Mouse (Mus musculus) MN1 (cell line): ENCODE data around the gene Clip1.
A peak's percentile ranks its signal among the peaks of the same experiment; 100 is the strongest.

ENCODE experiments used
- DNase-seq: peaks from one replicate; pipeline ENCODE4 v3.0.0-alpha.2; 2016; ENCODE audit warnings: low spot score

Gene Clip1

DNA sequence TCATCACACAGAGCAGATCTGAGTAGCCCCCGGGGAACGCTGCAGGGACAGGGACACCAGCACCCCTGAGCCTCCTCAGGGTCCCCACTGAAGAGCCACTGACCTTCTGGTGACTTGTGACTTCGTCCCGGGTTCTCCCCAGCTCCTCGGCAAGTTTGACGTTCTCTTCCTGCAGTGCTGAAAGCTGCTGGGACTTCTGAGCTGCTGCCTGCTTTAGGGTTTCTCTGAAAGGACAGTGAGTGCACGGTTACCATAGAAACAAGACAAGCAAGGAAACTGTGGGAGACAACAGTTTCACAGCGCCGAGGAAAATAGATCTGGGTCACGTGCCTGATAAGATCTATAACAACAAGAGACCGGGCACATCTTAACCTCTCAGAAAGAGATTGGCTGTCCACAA lies 80.9 kb downstream of the Clip1 start:
- DNase-seq: peak; percentile 59

DNA sequence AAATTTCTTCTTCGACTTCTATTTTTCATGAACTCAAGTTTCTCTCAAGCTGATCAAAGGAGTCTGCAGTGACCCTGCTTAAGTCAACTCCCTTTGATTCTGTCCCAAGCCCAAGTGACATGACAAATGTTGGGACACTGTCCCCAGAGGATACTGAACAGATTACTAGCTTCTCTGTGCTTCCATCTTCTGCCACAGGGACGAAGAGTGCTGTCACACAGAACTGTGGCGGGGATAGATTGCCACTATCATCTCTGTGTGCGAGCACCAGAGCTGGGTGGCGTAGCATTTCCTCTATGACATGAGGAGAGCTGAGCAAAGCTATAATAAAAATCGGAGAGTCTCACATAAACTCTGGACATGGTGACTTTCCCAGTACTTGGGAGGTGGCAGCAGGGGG lies 82.2 kb downstream of the Clip1 start:
- DNase-seq: no peak

DNA sequence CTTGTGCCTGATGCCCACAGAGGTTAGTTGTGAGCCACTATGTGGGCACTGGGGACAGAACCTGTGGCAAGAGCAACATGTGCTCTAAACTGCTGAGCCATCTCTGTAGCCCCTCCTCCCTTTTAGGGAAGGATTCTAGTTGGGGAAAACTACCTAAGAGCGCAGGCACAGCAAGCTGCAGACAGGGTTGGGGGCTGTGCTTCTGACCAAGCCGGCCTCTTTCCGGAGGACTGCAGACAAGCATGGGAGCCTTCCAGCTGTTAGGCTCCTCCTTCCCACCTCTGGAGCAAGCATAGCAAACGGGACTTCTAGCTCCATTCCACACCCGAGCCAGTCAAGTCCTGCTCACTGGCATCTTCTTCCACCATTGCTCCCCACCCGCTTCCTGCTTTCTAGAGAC lies 85.1 kb downstream of the Clip1 start:
- DNase-seq: no peak

DNA sequence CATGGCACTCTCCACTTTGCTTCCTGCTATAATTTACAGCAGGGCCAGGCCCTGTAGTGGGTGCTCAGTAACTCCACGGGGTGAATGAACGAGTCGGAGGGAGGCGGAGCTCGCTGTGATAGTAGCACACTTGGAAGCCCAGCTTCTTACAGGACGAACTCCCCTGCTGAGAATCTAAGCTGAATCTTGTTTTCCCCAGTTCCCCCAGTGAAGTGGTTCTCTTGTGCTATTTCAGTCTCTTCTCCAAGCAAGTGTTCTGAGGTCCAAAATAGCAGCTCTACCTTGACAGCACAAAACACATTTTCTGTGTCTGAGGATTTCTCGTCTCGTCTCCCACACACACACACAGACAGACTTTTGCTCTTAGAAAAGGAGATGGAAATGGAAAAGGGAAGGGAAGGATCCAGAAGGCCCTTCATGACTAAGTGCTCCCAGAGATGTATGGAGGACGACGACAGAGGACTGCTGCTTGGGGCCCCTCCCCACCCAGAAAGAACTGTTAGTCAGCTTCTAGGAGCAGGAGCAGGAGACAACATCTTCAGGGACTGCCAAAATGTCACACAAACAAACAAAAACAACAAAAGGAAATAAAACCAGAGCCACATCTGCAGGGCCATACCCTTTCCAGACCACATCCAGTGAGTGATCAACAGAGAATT lies 90.7 kb downstream of the Clip1 start:
- DNase-seq: no peak

DNA sequence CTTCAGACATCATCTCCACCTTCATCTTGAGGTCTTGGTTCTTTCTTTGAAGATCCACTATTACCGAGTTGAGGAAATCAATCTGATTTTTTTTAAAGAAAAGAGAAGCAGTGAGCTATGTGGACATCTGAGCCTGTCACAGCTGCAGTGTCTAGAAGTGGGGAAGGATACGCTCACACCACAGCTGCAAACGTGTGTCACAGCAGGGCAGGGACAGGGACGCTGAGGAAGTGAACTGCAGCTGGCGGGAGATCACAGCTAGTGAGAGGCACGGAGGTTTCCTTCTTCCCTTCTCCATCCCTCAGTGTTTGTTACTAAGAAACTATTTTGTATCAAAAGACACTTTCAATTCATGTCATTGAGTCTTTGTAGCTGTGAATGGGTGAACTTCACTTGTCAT lies 104.4 kb downstream of the Clip1 start:
- no peak for DNase-seq

DNA sequence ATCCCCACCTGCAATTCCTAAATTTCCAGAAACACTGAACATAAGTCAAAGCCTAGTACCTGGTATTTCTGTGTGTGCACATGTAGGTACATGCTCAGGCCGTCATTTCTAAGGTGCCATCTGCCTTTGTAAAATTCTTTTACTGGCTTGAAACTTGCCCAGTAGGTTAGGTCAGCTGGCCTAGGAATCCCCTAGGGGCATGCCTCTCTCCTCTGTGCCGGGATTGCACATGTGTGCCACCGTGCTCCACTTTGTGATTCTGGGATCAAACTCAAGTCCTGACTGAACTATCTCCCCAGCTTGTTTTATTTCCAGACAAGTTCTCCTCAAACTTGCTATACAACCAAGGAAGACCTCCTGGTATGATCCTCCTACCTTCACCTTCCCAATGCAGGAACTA lies 107.7 kb downstream of the Clip1 start:
- no peak for DNase-seq

DNA sequence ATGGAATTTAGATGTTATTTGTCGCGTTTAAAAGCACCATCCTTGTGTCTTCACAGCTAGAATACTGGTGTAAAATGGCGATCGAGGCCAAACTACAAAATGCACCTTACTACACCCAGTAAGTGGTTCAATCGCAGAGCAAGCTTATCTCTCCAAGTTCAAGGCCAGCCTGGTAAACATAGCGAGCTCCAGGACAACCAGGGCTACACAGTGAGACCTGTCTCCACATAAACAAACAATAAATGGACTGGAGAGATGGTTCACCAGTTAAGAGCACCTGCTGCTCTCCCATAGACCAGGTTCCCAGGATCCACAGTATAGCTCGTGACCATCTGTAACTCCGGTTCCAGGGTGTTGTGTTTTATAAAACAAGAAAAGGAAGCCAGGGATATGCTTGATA lies 111.1 kb downstream of the Clip1 start:
- no peak for DNase-seq

DNA sequence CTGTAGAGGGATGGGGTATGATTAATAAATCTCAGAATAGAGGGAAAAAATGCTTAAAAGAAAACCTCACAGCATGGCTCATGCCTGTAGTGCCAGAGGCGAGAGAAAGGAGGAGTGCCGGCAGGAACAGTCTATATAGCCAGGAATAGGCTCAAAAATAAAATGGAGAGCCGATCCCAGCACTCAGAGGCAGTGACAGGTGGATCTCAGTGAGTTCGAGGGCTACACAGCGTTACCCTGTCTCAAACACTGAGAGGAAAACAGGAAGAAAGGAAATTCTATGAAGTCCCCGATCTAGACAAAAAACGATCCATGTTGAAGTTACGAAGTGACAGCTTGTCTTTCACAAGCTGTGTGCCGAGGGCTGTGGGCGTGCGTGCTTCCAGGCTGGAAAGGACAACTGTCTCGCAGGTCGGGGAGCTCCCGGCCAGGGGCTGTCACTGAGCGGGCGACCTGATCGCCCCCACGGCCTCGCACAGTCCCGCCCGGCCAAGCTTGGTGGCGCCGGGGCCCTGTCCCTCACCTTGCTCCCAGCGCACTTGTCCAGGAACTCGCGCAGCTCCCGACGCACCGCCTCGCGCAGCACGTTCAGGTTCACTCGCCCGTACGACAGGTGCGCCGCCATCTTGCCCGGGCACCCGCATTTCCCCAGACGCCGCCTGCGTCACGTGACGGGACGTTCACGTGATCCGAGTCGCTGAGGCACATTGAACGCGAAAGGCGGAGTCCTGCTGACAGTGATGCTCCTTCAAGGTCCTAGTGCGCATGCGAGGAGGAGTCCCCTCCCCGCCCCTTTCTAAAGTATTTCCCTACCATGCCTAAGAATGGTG lies 111.8 kb downstream of the Clip1 start, which contains the start of gene Vps33a:
TSS of gene Vps33a (minus strand) at position 682 of the 830 bp plus-strand sequence.
- peak; percentile 98 for DNase-seq

DNA sequence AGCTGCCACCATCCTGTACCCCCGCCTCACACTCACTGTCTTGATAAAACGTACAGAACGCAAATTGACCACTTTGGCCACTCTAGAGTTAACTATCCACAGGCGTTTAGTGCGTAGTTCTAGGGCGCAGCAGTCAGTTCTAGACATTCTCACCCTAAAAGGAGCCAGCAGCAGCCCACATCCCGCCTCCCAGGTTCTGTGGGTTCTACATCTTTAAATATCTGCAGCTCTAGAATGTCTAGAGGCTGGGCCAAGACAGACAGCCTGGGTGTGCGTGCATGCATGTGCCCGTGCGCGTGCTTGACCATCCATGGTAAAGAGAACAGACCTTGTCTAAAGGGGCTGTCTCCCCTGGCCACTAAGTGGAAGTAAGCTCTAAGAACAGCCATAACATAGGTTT lies 123.3 kb downstream of the Clip1 start:
- DNase-seq: no peak

DNA sequence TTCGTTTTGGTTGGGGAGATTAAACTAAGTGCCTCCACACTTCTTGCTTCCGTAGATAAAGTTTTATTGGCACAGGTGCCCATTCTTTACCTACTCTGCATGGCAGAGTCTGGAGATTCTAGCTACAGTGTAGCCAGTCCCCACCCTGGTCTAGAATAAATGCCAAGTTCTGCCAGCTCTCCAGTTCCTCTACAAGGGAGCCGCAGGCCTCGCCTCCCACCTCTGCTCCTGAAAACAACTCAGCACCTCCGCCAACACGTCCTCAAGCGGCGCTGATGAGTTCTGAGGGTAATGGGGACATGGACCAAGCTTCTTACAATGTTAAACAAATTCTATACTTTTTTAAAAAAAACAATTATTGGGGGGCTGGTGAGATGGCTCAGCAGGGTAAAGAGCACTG lies 124.8 kb downstream of the Clip1 start:
- DNase-seq: no peak

DNA sequence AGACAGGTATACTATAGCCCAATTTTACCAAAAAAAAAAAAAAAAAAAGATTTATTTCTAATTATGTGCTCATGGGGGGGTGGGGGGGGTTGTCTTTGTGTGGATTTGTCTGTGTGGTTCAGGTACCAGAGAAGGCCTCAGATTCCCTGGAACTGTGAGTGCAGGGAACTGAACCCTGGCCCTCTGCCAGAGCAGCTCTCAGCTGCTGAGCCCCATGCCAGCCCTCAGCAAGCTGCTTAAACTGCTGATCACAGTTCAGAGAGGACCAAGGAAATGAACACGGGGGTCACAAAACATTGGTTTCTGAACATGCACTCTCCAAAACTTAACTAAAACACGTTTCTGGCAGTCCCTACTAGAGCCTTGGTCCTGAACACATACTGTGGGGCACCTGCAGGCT lies 128.0 kb downstream of the Clip1 start:
- DNase-seq: peak; percentile 21

DNA sequence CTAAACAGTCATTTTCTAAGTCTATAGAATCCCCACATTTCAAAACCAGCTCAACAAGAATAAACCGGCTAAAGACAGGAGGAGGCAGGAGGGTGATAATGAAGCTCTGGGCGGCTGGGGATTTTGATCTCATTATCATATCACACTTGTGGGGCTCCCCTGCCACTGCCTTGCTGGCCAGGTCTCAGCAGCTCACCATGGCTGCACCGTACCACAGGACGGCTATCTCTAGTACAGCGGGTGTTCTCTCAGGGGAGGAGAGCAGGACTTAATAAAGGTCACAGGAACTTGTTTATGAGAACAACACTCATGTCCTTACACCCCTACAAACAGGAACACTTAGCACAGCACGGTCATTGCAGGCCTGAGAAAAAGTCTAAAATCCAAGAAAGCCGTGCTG lies 128.7 kb downstream of the Clip1 start:
- DNase-seq: no peak

DNA sequence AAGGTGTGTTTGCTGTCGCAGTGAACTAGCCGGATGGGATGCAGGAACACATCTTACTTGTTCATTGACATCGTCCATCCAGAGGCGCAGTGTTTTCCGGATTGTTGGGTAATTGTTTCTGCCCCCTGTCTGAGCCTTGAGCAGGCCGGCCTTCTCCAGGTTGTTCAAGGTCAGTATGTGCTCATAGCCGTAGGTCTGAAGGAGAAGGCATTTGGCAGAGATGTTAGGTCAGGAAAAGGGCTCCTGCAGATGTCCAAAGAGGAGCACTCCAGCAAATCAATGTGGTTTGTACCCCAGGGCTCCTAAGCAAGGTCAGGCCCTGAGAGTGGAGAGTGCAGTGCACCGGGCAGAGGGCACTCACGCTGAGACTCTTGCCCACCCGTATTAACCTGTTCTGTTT lies 150.6 kb downstream of the Clip1 start:
- DNase-seq: no peak

DNA sequence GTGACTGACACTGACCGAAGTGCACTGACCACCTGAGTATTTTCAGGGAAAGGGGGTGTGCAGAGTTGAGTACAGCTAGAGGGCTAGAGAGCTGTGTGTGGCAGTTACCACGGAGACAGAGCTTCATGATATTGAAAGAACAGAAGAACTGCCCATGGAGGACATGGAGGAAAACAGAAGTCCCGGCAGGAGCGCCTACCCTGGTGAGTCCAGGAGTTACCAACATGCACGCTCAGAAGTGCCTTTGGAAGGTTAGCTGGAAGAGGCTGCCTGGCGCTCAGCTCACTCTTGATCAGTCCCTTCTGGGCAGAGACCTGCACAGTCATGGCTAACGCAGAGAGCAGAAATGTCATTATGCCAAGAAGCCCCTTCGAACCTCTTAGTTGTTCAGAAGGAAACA lies 154.4 kb downstream of the Clip1 start:
- no peak for DNase-seq

DNA sequence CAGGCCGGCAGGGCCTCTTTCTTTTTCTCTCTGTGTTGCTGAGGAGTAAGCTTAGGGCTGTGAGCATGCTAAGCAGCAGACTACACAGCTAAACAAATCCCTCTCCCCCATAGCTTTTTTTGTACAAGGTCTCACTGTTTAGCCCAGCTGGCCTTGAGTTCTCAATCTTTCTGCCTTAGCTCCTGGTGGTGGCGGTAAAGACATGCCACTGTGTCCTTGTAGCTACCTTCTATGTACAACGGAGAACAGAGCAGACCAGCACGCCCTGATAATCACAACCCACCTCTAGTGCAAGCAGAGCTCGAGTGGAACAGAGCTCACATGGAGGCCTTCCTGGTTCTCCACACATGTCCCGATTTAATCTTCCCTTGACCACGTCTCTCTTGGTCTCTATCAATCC lies 155.8 kb downstream of the Clip1 start:
- DNase-seq: no peak
